8 mouse cellular contexts compared by ENCODE assay signal in genomic region chr9:100382492-100382891, GRCm38 (mm10).
DNase-seq lines count a peak whose midpoint lies in the region; ATAC-seq and TF ChIP-seq lines count a peak whose summit lies in the region.

No protein-coding gene starts in this region.

- no peaks in the 10 kb centered on the region for H3K9me3 ChIP-seq in intestine, postnatal 0 days (ENCODE audit: control insufficient read depth)
- no peaks in the 10 kb centered on the region for H3K9me3 ChIP-seq in intestine, embryonic 15.5 days

- H3K4me2 ChIP-seq in intestine, postnatal 0 days (replicated peaks; ENCODE audit: low read depth): no peak overlapping the region
- H3K4me2 ChIP-seq in intestine, embryonic 15.5 days (replicated peaks): no peak overlapping the region

- no peak for ATAC-seq in intestine, postnatal 0 days
- ATAC-seq in intestine, embryonic 15.5 days: no peak
- peak; percentile 63 for ATAC-seq in activated CD4-positive, CD25-positive, alpha-beta regulatory T cell, adult 4 months

- H3K36me3 ChIP-seq in intestine, postnatal 0 days (ENCODE audit: control insufficient read depth, insufficient read depth): no peaks in the 10 kb centered on the region
- no peaks in the 10 kb centered on the region for H3K36me3 ChIP-seq in intestine, embryonic 15.5 days

- intact Hi-C loops in heart, postnatal 14 days (cut with DNase I): loop anchor here (5.0 kb wide), 1 partner anchor 535 kb away; no protein-coding TSS in a partner anchor

- H3K4me3 ChIP-seq in intestine, postnatal 0 days (ENCODE audit: low read depth, low read length): no peak overlapping the region
- H3K4me3 ChIP-seq in intestine, embryonic 15.5 days (replicated peaks): no peak overlapping the region

- no peak overlapping the region for H3K9ac ChIP-seq in intestine, postnatal 0 days (ENCODE audit: low read depth, low read length)
- no peak overlapping the region for H3K9ac ChIP-seq in intestine, embryonic 15.5 days

- WGBS in intestine, postnatal 0 days: 57% methylated on average over 5 of the region's 5 CpGs
- 63% methylated on average over 5 of the region's 5 CpGs for WGBS in intestine, embryonic 15.5 days

- H3K27me3 ChIP-seq in intestine, postnatal 0 days (replicated peaks; ENCODE audit: control insufficient read depth, insufficient read depth, low read length): no peaks in the 10 kb centered on the region
- H3K27me3 ChIP-seq in intestine, embryonic 15.5 days (replicated peaks): no peaks in the 10 kb centered on the region

- H3K27ac ChIP-seq in intestine, postnatal 0 days (ENCODE audit: low read depth, low read length): no peak overlapping the region
- H3K27ac ChIP-seq in intestine, embryonic 15.5 days: no peak overlapping the region

- peak; percentile 26 to 64 for DNase-seq in cerebellum, postnatal 4 days (ENCODE audit: low spot score in 2 of 2)
- peak; percentile 66 to 74 for DNase-seq in heart, postnatal 14 days
- DNase-seq in left cerebral cortex, adult 8-10 months (ENCODE audit: low spot score in 2 of 2): peak; percentile 21 to 26
- peak; percentile 9 to 21 for DNase-seq in natural killer cell, adult 2 months (ENCODE audit: low spot score in 2 of 2)
- DNase-seq in thymus, postnatal 14 days: peak; percentile 67

- no peaks in the 10 kb centered on the region for H3K4me1 ChIP-seq in intestine, postnatal 0 days (replicated peaks; ENCODE audit: control insufficient read depth, insufficient read depth, low read length)
- H3K4me1 ChIP-seq in intestine, embryonic 15.5 days (replicated peaks): no peaks in the 10 kb centered on the region

- peak; percentile 72 for TF ChIP-seq CTCF in intestine, postnatal 0 days (IDR thresholded peaks at IDR 0.05; ENCODE audit: low read depth)

Comparison
In these comparisons a context has a peak if more than half of its experiments do, and no peak if none do; other contexts are left out.
1. DNase-seq: peak in every context shown above with its lines; median percentile 70 in heart, postnatal 14 days; 67 in thymus, postnatal 14 days; 45 in cerebellum, postnatal 4 days; 24 in left cerebral cortex, adult 8-10 months; 15 in natural killer cell, adult 2 months.